Mouse (Mus musculus) left cerebral cortex, adult 18-20 months (tissue): ENCODE data around the gene Ambn. TPM values are rescaled to one million over a fixed set of nuclear protein-coding genes. Genes with fewer than 3 reads are reported as not detected.

Source experiments
- DNase-seq, 2 experiments: peaks; one replicate each; pipeline ENCODE4 v3.0.0; 2021 to 2022; ENCODE audit warnings: low spot score in 2 of 2, mixed read lengths in 1 of 2
- long read RNA-seq, 2 experiments: library from polyadenylated mRNA; stranded (forward); transcript quantifications; one replicate each; pipeline ENCODE4 v2.0.0; 2021
- total RNA-seq, 2 experiments: library from RNA; stranded (reverse); gene quantifications; 2 replicates each; pipeline ENCODE4 v1.2.3; 2021

Gene Ambn
- not detected for total RNA-seq
- long read RNA-seq, experiment 1: 0 reads
- long read RNA-seq, experiment 2: 0 reads

- DNase-seq: no peak
These were observed at the start of gene Ambn for GRCm38 (mm10) chr5:88455691-88456090. Gene Ambn (plus strand): TSS chr5:88455991.

- DNase-seq: no peak
These were observed 35.3 kb upstream of the Ambn start for GRCm38 (mm10) chr5:88420319-88421065.

GRCm38 (mm10) chr5:88424892-88425291 lies 30.9 kb upstream of the Ambn start:
- DNase-seq: peak in 1 of 2 experiments; percentile 9

- no peak for DNase-seq
These were observed 29.0 kb upstream of the Ambn start for GRCm38 (mm10) chr5:88426753-88427152.

GRCm38 (mm10) chr5:88467471-88467870 lies 11.7 kb downstream of the Ambn start:
- DNase-seq: no peak

- DNase-seq: no peak
These were observed 13.3 kb downstream of the Ambn start for GRCm38 (mm10) chr5:88468807-88469704.

- no peak for DNase-seq
These were observed 31.9 kb downstream of the Ambn start, which contains the start of gene Enam for GRCm38 (mm10) chr5:88487675-88488074. Gene Enam (plus strand): TSS chr5:88487975.

GRCm38 (mm10) chr5:88489004-88489403 lies 33.2 kb downstream of the Ambn start:
- DNase-seq: no peak

- DNase-seq: no peak
These were observed 35.3 kb downstream of the Ambn start for GRCm38 (mm10) chr5:88491111-88491510.

GRCm38 (mm10) chr5:88499781-88500180 lies 44.0 kb downstream of the Ambn start:
- DNase-seq: no peak

- DNase-seq: no peak
These were observed 52.8 kb downstream of the Ambn start for GRCm38 (mm10) chr5:88508555-88508954.

- no peak for DNase-seq
These were observed 53.2 kb downstream of the Ambn start for GRCm38 (mm10) chr5:88508990-88509389.

Other genes starting within 250 kb of the Ambn start
- gene Gm7714, start 187.1 kb upstream of the Ambn start, total RNA-seq: not detected
- gene Prol1, start 138.7 kb upstream of the Ambn start, total RNA-seq: not detected
- gene Amtn, start 79.9 kb upstream of the Ambn start, total RNA-seq: not detected
- not detected for gene Enam, start 32.0 kb downstream of the Ambn start, total RNA-seq
- gene Jchain, start 71.9 kb downstream of the Ambn start, total RNA-seq: under 1 TPM; 0.51 to 0.87 TPM
- 10 to 100 TPM; 29.4 to 29.8 TPM for gene Utp3, start 98.5 kb downstream of the Ambn start, total RNA-seq
- 100 to 1,000 TPM; 181 TPM for gene Rufy3, start 109.0 kb downstream of the Ambn start, total RNA-seq
- 100 to 1,000 TPM; 103 to 109 TPM for gene Grsf1, start 220.2 kb downstream of the Ambn start, total RNA-seq